Comparison of ENCODE assay signal across 36 mouse cellular contexts in the genomic region with DNA sequence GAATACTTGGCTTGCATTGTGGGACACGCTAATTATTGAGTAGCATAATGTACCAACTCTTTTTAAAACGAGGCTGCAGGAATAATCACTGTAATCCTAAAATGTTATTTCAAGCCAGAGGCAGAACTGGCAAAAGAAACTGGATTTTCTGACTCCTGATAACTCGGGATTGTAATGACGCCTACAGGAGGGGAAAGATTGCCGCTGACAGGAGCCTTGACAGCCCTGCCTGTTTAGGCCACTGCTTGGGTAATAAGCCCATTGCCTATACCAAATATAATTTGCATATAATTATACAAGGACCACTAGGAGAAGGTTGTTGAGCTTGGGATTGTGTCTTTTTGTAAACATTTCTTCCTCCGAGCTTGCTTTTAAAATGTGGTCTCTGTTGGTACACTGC.
A peak's percentile ranks its signal among the peaks of the same experiment; 100 is the strongest.
DNase-seq lines count a peak whose midpoint lies in the region; ATAC-seq and TF ChIP-seq lines count a peak whose summit lies in the region.
"Had no signal": no experiment of that assay in that cellular context is flagged by ENCODE, and none has a peak within 500 bp of the region (broad histone marks: within the 10 kb centered on the region; RNA-seq: fewer than 3 reads in every experiment).

No protein-coding gene starts in this region.

- no peak overlapping the region for H3K4me3 ChIP-seq in forebrain, embryonic 12.5 days (replicated peaks)
- H3K4me3 ChIP-seq in forebrain, embryonic 10.5 days, result no peak overlapping the region
- no peak overlapping the region for H3K4me3 ChIP-seq in midbrain, embryonic 12.5 days
- no peak overlapping the region for H3K4me3 ChIP-seq in midbrain, embryonic 10.5 days
- H3K4me3 ChIP-seq in intestine, postnatal 0 days (ENCODE audit: low read depth, low read length), result no peak overlapping the region
- H3K4me3 ChIP-seq: embryonic facial prominence, embryonic 12.5 days; heart, adult 2 months; heart, embryonic 13.5 days; hindbrain, embryonic 10.5 days; hindbrain, embryonic 15.5 days; kidney, embryonic 15.5 days; layer of hippocampus, adult 2 months; limb, embryonic 15.5 days; liver, embryonic 13.5 days; neural tube, embryonic 12.5 days had no signal

- no peak overlapping the region for H3K4me2 ChIP-seq in forebrain, embryonic 12.5 days
- no peak overlapping the region for H3K4me2 ChIP-seq in midbrain, embryonic 12.5 days (replicated peaks)
- no peak overlapping the region for H3K4me2 ChIP-seq in intestine, postnatal 0 days (replicated peaks; ENCODE audit: low read depth)
- H3K4me2 ChIP-seq: embryonic facial prominence, embryonic 12.5 days; heart, embryonic 13.5 days; hindbrain, embryonic 15.5 days; kidney, embryonic 15.5 days; limb, embryonic 15.5 days; liver, embryonic 13.5 days; neural tube, embryonic 12.5 days had no signal

- no peak overlapping the region for H3K27ac ChIP-seq in forebrain, embryonic 12.5 days
- no peak overlapping the region for H3K27ac ChIP-seq in forebrain, embryonic 10.5 days
- H3K27ac ChIP-seq in midbrain, embryonic 12.5 days (replicated peaks), result peak overlapping the region; percentile 42; the same call in 1 of the 2 replicates
- H3K27ac ChIP-seq in midbrain, embryonic 10.5 days (replicated peaks), result no peak overlapping the region
- H3K27ac ChIP-seq in intestine, postnatal 0 days (ENCODE audit: low read depth, low read length), result no peak overlapping the region
- H3K27ac ChIP-seq: embryonic facial prominence, embryonic 12.5 days; heart, adult 2 months; heart, embryonic 13.5 days; hindbrain, embryonic 10.5 days; hindbrain, embryonic 15.5 days; kidney, embryonic 15.5 days; layer of hippocampus, adult 2 months; limb, embryonic 15.5 days; liver, embryonic 13.5 days; macrophage; neural tube, embryonic 12.5 days; stomach, postnatal 0 days had no signal

- TF ChIP-seq CTCF in intestine, postnatal 0 days (IDR thresholded peaks at IDR 0.05; ENCODE audit: low read depth), result no peak

- H3K27me3 ChIP-seq in forebrain, embryonic 12.5 days, result no peaks in the 10 kb centered on the region
- no peaks in the 10 kb centered on the region for H3K27me3 ChIP-seq in forebrain, embryonic 10.5 days (ENCODE audit: poor library complexity, severe bottlenecking)
- H3K27me3 ChIP-seq in midbrain, embryonic 12.5 days, result no peaks in the 10 kb centered on the region
- no peaks in the 10 kb centered on the region for H3K27me3 ChIP-seq in midbrain, embryonic 10.5 days (ENCODE audit: low read depth, poor library complexity, severe bottlenecking)
- H3K27me3 ChIP-seq in intestine, postnatal 0 days (replicated peaks; ENCODE audit: control insufficient read depth, insufficient read depth, low read length), result no peaks in the 10 kb centered on the region
- H3K27me3 ChIP-seq: embryonic facial prominence, embryonic 12.5 days; heart, embryonic 13.5 days; hindbrain, embryonic 15.5 days; kidney, embryonic 15.5 days; limb, embryonic 15.5 days; liver, embryonic 13.5 days; neural tube, embryonic 12.5 days; Patski had no signal

- ATAC-seq in forebrain, embryonic 12.5 days (ENCODE audit: low FRiP score), result peak; percentile 72; the same call in 1 of the 2 replicates
- ATAC-seq in midbrain, embryonic 12.5 days (ENCODE audit: low FRiP score, low read depth), result peak; percentile 54; the same call in 1 of the 2 replicates
- ATAC-seq in intestine, postnatal 0 days, result no peak
- ATAC-seq: inflammation-experienced regulatory T-cells, adult 6 months; lung, postnatal 0 days; Patski had no signal

- H3K9ac ChIP-seq in forebrain, embryonic 12.5 days, result no peak overlapping the region
- no peak overlapping the region for H3K9ac ChIP-seq in midbrain, embryonic 12.5 days (replicated peaks)
- H3K9ac ChIP-seq in intestine, postnatal 0 days (ENCODE audit: low read depth, low read length), result no peak overlapping the region
- H3K9ac ChIP-seq: embryonic facial prominence, embryonic 12.5 days; heart, embryonic 13.5 days; hindbrain, embryonic 15.5 days; kidney, embryonic 15.5 days; limb, embryonic 15.5 days; liver, embryonic 13.5 days; neural tube, embryonic 12.5 days had no signal

- H3K36me3 ChIP-seq in forebrain, embryonic 12.5 days (replicated peaks), result no peaks in the 10 kb centered on the region
- no peaks in the 10 kb centered on the region for H3K36me3 ChIP-seq in forebrain, embryonic 10.5 days (replicated peaks)
- no peaks in the 10 kb centered on the region for H3K36me3 ChIP-seq in midbrain, embryonic 12.5 days
- no peaks in the 10 kb centered on the region for H3K36me3 ChIP-seq in midbrain, embryonic 10.5 days
- no peaks in the 10 kb centered on the region for H3K36me3 ChIP-seq in intestine, postnatal 0 days (ENCODE audit: control insufficient read depth, insufficient read depth)
- H3K36me3 ChIP-seq: embryonic facial prominence, embryonic 12.5 days; G1E; heart, embryonic 13.5 days; hindbrain, embryonic 10.5 days; hindbrain, embryonic 15.5 days; kidney, embryonic 15.5 days; limb, embryonic 15.5 days; liver, embryonic 13.5 days; neural tube, embryonic 12.5 days had no signal

- DNase-seq in forebrain, embryonic 10.5 days (ENCODE audit: extremely low spot score, low spot score), result no peak
- DNase-seq in midbrain, embryonic 10.5 days (ENCODE audit: low spot score), result no peak
- DNase-seq in gonadal fat pad, adult 2 months (ENCODE audit: low read depth), result peak; percentile 82
- no peak for DNase-seq in urinary bladder, postnatal 25 days (ENCODE audit: low spot score)
- DNase-seq in heart, adult 9 months (ENCODE audit: low spot score in 2 of 2), result no peak
- DNase-seq: adrenal gland, postnatal 10 days; cerebellum, adult 11-12 months; cerebellum, adult 9-11 months; embryo, embryonic 11 days; gastrocnemius, postnatal 36 days; heart, adult 2 months; heart, postnatal 14 days; kidney, adult 18-20 months; kidney, postnatal 36 days; liver, embryonic 13.5 days; lung, adult 18-20 months; right cerebral cortex, postnatal 4 days; thymus, adult 18-20 months; thymus, postnatal 25 days had no signal

- 58% methylated on average over 6 of the region's 6 CpGs for WGBS in forebrain, embryonic 12.5 days
- WGBS in forebrain, embryonic 10.5 days, result 89% methylated on average over 6 of the region's 6 CpGs
- 78% methylated on average over 6 of the region's 6 CpGs for WGBS in midbrain, embryonic 12.5 days
- 91% methylated on average over 6 of the region's 6 CpGs for WGBS in midbrain, embryonic 10.5 days
- WGBS in intestine, postnatal 0 days, result 81% methylated on average over 6 of the region's 6 CpGs

- H3K4me1 ChIP-seq in forebrain, embryonic 12.5 days, result peaks cover 9% of the 10 kb centered on the region
- peaks cover 8% of the 10 kb centered on the region for H3K4me1 ChIP-seq in forebrain, embryonic 10.5 days
- peaks cover 12% of the 10 kb centered on the region for H3K4me1 ChIP-seq in midbrain, embryonic 12.5 days
- peaks cover 3% of the 10 kb centered on the region; the same call in 1 of the 2 replicates for H3K4me1 ChIP-seq in midbrain, embryonic 10.5 days
- no peaks in the 10 kb centered on the region for H3K4me1 ChIP-seq in intestine, postnatal 0 days (replicated peaks; ENCODE audit: control insufficient read depth, insufficient read depth, low read length)
- H3K4me1 ChIP-seq: hindbrain, embryonic 10.5 days; hindbrain, embryonic 15.5 days; limb, embryonic 15.5 days; liver, embryonic 13.5 days; neural tube, embryonic 12.5 days had no signal

- no peaks in the 10 kb centered on the region for H3K9me3 ChIP-seq in forebrain, embryonic 12.5 days
- no peaks in the 10 kb centered on the region for H3K9me3 ChIP-seq in forebrain, embryonic 10.5 days
- no peaks in the 10 kb centered on the region for H3K9me3 ChIP-seq in midbrain, embryonic 12.5 days
- H3K9me3 ChIP-seq in midbrain, embryonic 10.5 days (replicated peaks), result no peaks in the 10 kb centered on the region
- no peaks in the 10 kb centered on the region for H3K9me3 ChIP-seq in intestine, postnatal 0 days (ENCODE audit: control insufficient read depth)
- H3K9me3 ChIP-seq: embryonic facial prominence, embryonic 12.5 days; G1E; heart, embryonic 13.5 days; hindbrain, embryonic 10.5 days; hindbrain, embryonic 15.5 days; kidney, embryonic 15.5 days; limb, embryonic 15.5 days; liver, embryonic 13.5 days; neural tube, embryonic 12.5 days had no signal
